Mouse (Mus musculus): ENCODE data around the gene Sdk1.

Sdk1 gene

GRCm38 (mm10) chr5:142113210-142114175 lies 872.2 kb downstream of the Sdk1 start:
- DNase-seq (ENCODE audit: low spot score in 2 of 2), result no peak

GRCm38 (mm10) chr5:142127779-142128178 lies 886.5 kb downstream of the Sdk1 start:
- DNase-seq (ENCODE audit: low spot score in 2 of 2), result no peak

GRCm38 (mm10) chr5:142128181-142128611 lies 886.9 kb downstream of the Sdk1 start:
- no peak for DNase-seq (ENCODE audit: low spot score in 2 of 2)

GRCm38 (mm10) chr5:142130004-142130403 lies 888.7 kb downstream of the Sdk1 start:
- DNase-seq (ENCODE audit: low spot score in 2 of 2), result no peak

GRCm38 (mm10) chr5:142139978-142140377 lies 898.7 kb downstream of the Sdk1 start:
- no peak for DNase-seq (ENCODE audit: low spot score in 2 of 2)

GRCm38 (mm10) chr5:142149594-142149993 lies 908.3 kb downstream of the Sdk1 start:
- no peak for DNase-seq (ENCODE audit: low spot score in 2 of 2)

- DNase-seq (ENCODE audit: low spot score in 2 of 2), result no peak
These were observed 909.5 kb downstream of the Sdk1 start for GRCm38 (mm10) chr5:142150756-142151155.

- DNase-seq (ENCODE audit: low spot score in 2 of 2), result no peak
These were observed 915.9 kb downstream of the Sdk1 start for GRCm38 (mm10) chr5:142156868-142157852.

- no peak for DNase-seq (ENCODE audit: low spot score in 2 of 2)
These were observed 922.2 kb downstream of the Sdk1 start for GRCm38 (mm10) chr5:142163483-142163882.

- DNase-seq (ENCODE audit: low spot score in 2 of 2), result no peak
These were observed 932.3 kb downstream of the Sdk1 start for GRCm38 (mm10) chr5:142173636-142174035.

GRCm38 (mm10) chr5:142178164-142178563 lies 936.9 kb downstream of the Sdk1 start:
- no peak for DNase-seq (ENCODE audit: low spot score in 2 of 2)

- DNase-seq (ENCODE audit: low spot score in 2 of 2), result no peak
These were observed 938.0 kb downstream of the Sdk1 start for GRCm38 (mm10) chr5:142179304-142179703.

- DNase-seq (ENCODE audit: low spot score in 2 of 2), result no peak
These were observed 940.6 kb downstream of the Sdk1 start for GRCm38 (mm10) chr5:142181862-142182261.

- no peak for DNase-seq (ENCODE audit: low spot score in 2 of 2)
These were observed 947.5 kb downstream of the Sdk1 start for GRCm38 (mm10) chr5:142188765-142189164.

GRCm38 (mm10) chr5:142209911-142210310 lies 968.6 kb downstream of the Sdk1 start:
- DNase-seq (ENCODE audit: low spot score in 2 of 2), result no peak

- no peak for DNase-seq (ENCODE audit: low spot score in 2 of 2)
These were observed 971.0 kb downstream of the Sdk1 start for GRCm38 (mm10) chr5:142212252-142212651.

GRCm38 (mm10) chr5:142215981-142216380 lies 974.7 kb downstream of the Sdk1 start:
- no peak for DNase-seq (ENCODE audit: low spot score in 2 of 2)

GRCm38 (mm10) chr5:142220851-142221503 lies 979.7 kb downstream of the Sdk1 start:
- no peak for DNase-seq (ENCODE audit: low spot score in 2 of 2)

- no peak for DNase-seq (ENCODE audit: low spot score in 2 of 2)
These were observed 987.9 kb downstream of the Sdk1 start for GRCm38 (mm10) chr5:142228957-142229810.

- no peak for DNase-seq (ENCODE audit: low spot score in 2 of 2)
These were observed 988.5 kb downstream of the Sdk1 start for GRCm38 (mm10) chr5:142229811-142230205.

GRCm38 (mm10) chr5:142240288-142240687 lies 999.0 kb downstream of the Sdk1 start:
- no peak for DNase-seq (ENCODE audit: low spot score in 2 of 2)

Measured in spleen, postnatal 36 days (tissue).